Mouse (Mus musculus): ENCODE results near the gene 1700017B05Rik.
"Not testable (repeated sequence)": the region's sequence is repeated elsewhere in the genome, so short reads cannot be mapped to it uniquely, and the experiment has no call there.

1700017B05Rik gene

DNA sequence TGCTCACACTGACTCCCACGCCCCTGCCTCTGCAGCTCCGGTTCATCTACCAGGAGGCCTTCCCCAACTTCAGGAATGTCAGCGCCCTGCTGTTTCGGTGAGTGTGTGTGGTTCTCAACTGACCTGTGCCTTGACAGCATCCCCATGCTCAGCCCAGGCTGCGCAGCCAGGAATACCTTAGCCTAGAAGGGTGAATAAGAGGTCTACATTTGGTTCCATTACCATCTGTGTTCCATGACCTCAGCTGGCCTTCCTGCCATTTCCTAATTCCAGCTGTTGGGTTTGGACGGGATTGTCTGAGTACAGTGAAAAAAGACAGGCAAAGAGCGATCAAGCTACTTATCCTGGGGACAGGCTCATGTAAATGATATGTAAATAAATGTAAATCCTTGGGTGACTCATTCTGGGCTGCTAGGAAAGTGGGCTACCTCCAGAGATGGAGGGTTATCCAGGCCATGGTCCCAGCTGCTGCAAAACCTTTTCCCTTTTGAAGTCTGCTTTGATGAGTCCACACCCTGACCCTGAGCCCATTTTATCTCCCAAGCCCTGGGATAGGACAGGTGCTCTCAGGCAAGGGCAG is 18.2 kb downstream of the 1700017B05Rik start:
- no peak for DNase-seq

DNA sequence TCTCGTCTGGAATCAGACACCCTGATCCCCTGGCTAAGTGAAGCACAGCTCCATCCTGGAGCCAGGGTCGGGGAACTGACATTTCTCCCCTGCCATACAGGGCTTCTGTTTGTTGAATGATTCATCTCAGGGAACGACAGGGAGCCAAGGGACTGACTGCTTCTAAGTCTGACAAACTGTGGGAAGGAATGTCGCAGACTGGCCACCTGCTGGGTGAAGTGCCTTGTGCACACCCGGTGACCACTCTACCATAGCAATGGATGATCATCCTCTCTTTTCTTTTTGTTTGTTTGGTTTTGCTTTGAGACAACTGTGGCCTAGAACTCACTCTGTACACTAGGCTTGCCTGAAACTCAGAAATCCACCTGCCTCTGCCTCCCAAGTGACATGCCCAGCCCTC is 19.5 kb downstream of the 1700017B05Rik start:
- DNase-seq: no peak

DNA sequence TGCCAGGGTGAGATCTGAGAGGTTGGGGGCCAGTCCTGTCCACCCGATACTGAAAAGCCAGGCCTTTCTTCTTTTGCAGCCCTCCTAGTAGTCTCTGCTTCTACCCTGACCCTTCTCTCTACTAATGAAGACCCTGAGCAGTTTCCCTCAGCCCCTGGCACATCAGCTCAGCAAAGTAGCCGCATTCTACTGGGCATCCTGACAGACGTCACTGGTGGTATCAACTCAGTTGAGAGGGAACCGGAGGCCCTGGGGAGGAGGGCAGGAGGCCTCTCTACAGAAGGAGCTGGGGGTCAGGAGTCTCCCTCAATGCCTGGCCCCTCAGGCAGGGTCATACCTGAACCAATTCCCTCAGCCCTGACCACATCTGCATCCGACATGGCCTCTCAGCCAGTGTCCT is 21.3 kb downstream of the 1700017B05Rik start:
- no peak for DNase-seq

DNA sequence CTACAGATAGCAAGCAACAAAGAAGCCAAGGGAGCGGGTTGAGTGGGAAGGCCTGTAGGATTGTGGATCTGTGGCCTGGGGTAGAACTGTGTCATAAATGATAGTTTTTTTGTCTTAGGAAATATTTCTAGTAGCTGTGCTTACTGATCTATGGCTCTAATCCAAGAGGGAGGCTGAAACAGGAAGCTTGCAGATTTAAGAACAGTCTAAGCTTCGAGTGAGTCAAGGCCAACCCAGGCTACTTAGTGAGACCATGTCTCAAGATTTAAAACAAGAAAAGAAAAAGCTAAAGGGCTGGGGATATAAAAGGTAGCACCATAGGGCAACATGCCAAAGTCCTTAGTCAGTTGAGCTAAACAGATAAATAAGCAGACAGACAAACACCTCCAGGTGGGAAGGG is 24.2 kb downstream of the 1700017B05Rik start:
- no peak for DNase-seq

DNA sequence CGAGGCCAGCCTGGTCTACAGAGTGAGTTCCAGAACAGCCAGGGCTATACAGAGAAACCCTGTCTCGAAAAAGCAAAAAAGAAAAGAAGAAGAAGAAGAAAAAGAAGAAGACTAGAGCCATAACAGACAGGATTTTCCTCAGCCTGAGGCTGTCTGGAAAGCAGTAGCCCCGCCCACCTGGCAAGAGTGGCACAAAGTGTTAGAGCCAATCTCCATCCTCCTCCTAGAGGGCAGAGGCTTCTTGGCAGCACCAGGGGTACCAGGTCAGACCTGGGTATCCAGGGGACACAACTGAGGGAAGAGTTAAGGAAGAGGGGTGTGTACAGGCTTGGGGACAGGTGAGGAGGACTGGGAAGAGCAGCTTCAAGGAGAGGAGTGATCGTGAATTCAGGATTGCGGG is 24.7 kb downstream of the 1700017B05Rik start:
- no peak for DNase-seq

DNA sequence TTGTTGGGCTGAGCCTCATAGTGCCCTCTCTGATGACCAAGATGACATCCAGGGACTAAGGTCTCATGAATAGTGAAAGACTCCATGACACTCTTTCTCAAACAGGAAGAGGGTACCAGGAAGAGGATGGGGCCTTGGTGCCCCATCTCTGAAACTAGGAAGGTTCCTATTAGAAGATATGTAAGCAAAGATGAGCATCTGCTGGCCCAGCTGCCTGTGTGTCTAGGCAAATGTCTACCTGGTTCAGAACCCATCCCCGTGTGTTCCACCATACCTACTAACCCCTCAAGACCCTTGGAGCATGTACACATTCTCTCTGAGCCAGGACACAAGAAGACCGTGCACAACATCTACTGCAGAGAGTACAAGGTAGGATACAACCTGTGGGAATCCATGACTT is 26.2 kb downstream of the 1700017B05Rik start, which contains the start of gene Trcg1:
TSS of gene Trcg1 (plus strand) at position 301 of the 400 bp plus-strand sequence.
- no peak for DNase-seq

DNA sequence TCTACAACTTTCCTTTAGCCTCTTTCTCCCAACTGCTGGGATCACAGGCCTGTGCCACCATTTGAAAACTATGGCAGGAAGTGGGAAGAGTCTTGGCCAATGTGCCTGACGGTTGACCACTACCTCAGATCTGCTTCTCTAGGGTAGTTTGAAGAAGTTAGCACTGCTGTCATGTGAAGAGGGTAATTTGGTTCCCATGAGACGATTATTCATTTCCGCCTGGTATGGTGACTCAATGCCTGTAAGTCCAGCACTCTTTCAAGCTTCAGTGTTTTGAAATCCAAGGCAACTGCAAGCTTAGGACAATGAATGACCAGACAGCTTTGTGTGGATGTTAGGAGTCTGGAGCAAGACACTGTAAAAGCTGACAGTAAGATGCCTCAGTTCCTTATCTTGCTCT is 28.6 kb downstream of the 1700017B05Rik start:
- DNase-seq: no peak

DNA sequence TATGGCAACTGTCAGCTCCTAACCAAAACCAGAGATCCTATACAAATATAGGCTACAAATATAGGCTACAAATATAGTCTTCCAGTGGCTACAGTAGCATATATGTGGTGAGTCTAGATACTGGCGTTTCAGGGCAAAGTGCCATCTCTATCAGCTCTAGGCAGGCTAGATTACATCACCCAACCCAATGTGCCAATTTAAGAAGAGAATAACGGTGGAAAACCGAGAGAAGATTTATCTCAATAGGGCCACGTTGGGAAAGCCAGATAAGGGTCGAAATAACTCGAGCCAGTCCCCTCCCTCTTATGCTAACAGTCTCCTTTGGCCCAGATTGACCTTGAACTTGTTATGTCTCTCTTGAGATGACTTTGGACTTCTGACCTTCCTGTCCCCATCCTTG is 29.3 kb downstream of the 1700017B05Rik start:
- DNase-seq: no peak

DNA sequence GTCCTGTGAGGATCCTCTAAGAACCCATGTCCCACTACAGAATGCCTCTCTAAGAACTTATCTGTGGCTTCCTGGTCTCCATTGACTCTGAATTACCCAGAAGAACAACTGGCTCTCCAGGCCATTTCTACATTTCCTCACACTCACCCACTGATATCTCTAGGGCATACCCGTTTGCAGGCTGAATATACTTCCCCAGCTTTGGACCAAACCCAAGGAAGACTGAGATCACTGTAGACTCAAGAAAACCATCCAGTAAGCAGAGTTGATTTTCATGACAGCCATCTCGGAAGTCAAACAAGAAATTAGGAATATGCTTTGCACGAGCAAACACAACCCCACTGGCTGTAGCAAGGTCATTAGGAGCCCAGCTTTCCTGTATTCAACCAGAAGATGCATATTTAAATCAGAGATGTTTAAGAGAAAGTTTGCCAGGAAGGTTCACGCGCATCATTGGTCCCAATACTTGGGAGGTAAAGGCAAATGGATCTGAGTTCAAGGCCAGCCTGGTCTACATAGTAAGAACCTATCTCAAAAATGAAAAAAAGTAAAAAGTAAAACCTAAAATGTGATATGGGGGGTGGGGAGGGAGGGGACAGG is 30.0 kb downstream of the 1700017B05Rik start:
- no peak for DNase-seq

DNA sequence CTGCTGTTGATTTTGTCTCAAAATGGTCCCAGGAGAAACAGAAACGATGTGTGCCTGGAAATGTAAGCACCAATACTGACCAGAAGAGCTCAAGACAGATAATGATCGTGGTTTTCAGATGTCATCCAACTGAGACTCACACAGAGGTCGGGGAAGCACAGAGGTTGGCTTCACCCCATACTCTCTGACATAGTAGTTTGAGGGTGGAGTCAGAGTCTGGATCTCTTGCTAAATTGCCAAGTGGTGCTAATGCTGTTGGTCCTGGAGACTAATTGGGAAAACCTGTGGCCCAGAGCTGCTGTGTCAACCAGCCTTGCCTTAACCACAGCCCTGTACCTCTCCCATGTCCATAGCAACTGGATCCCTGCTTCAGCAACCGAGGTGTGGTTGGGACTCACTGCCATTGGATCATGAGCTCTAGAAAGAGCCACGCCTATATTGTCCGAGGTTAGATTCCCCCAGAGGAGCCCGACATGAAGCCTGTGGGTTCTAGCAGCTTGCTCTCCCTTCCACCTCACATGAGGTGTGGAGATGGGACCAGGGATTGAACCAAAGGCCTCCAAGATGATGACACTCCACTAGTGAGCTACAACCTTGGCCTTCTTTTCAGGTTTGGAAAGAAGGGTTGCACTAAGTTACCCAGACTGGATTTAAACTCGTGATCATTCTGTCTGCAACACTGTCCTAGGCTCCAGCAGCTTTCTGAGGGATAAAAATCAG is 30.7 kb downstream of the 1700017B05Rik start:
- no peak for DNase-seq

DNA sequence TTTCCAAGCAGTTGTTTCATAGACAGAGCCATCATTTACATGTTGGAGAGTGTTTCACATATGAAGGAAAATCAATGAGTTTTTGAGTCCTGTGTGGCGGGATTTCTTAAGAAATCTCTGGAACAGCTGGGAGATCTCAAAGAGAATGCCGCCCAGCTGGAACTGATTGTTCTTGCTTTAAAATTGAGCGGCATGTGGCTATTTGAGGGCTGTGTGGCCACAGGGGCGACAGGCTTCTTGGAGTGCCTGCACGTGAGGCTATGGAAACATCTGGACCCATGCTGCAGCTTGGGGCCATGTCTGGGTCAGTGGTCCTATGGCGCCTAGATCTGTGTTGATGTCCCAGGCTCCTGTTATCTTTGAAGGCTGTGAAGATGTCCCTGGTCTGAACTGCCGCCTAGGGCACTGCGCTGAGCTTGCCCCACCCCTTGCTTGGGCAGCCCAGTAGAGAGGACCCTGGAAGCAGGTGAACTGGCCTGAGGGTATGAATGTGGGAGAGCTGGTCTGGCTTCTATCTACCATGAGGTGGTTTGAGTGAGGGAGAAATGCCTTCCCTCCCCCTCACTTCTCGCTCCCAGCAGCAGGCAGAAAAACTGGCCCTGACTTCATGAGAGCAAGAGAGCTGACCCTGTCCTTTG is 32.1 kb downstream of the 1700017B05Rik start:
- no peak for DNase-seq

DNA sequence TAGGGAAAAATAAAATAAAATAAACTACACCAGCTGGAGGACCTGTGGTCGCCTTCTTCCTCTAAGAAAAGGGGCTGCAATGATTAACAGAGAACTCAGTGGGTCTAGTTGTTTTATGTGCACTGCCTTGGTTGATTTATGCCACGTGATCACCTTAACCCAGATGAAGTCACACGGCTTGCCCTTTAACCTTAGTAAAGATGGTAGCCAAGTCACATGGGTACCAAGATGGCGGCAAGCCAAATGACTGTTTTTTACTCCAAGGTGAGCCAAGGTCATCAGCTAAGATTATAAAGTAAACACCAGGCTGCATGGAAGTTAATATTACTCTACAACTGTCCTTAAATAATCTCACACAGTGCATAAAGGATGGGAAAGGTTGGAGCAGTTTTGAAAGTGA is 32.7 kb downstream of the 1700017B05Rik start:
- no peak for DNase-seq

DNA sequence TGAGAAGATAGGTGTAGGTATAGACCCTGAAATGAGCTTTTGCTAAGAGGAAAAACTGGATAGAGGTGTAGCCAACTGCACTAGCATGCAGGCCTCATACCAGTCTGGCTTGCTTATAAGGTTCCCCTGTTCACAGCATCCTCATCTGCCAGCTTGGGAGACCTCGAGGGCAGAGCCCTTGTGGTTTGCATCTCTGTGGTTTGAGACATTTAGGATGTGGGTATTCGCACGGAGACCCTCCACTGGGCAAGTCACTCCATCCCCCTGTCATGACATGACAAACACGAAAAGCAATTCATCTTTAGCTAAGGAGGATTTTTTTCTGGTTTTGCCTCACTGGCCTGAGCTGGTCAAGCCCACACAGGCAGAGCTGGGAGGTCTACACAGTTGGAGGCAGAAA is 34.2 kb downstream of the 1700017B05Rik start:
- DNase-seq: no peak

DNA sequence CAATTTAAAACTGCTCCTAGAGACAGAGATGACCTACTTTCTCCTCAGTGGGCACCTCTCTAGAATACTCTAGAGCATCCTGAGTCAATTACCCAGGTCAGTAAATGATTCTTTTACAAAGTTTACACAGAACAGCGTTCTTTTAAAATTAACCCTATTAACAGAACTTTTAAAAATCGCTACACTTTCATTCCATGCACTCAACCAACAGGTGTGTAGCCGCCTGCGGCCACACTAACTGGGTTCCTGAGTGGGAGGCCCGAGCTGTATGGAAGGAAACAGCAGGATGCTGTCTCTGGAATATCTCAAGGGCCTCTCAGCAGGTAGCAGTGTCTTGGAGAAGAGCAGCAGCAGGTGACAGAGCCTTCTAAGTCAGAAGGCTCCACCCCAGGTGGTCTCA is 35.2 kb downstream of the 1700017B05Rik start:
- DNase-seq: no peak

DNA sequence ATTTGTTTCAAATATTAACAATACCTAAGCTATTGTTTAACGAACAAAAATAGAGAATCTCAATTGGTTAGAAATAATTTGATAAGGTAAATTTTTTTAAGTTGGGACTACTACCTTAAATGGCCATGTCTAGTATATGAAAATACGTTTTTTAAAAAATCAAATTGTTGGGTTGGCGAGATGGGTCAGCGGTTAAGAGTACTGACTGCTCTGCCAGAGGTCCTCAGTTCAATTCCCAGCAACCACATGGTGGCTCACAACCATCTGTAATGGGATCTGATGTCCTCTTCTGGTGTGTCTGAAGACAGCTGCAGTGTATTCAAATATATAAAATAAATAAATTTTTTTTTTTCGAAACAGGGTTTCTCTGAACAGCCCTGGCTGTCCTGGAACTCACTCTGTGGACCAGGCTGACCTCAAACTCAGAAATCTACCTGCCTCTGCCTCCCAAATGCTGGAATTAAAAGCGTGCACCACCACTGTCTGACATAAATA is 35.7 kb downstream of the 1700017B05Rik start:
- DNase-seq: not testable (repeated sequence)

DNA sequence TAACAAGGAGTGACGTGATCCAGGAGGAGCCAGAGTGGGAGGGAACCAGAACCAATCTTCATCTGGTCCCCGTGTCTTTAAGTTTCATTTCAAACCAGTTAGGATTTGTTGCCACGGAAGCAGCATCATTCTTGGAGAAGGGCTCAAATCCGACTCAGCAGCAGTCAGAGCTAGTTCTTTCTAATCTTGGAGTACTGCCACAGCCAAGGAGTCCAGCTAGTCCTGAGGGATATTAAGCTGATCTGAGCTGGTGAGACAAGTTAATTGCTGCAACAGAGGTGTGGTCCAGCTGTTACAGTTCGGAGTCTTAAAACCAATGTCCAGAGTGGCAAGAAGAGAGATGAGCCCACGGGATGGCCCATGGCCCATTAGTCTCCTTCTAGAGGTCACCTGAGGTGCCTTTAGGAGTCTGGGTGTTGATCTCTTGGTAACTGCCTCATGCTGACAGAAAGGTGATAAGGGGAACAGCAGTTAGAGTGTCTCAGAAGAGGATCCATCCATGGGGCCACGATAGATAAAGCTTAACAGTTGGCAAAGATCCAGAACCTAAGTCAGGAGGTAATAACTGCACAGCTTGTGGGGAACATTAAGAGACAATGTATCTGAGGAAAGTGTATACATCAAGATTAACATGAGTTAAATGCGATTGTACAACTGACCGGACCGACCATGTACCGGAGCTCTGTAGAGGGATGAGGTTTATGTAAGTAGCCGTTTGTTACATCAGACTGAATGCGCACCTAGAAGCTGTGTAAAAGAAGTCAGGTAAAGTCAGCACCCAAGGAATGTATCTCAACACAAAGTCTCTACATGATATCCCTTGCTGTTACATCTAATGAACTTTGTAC is 36.4 kb downstream of the 1700017B05Rik start:
- no peak for DNase-seq

DNA sequence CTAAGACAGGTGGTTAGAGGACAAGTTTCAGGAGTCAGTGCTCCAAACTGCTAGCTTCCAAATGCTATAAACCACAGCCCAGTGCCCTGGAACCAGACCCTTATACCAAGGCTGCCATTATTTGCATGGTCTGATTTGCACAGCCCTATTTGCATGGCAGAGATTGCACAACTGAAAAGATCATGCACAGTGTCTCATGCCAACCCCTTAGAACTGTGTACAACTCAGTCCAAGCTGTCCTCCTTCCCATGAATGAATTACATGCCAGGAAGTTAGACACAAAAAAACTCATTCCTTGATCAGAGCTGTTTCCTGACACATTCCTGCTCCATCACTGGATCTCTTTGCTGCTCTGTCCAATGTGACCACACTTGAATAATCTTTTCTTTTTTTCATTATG is 39.1 kb downstream of the 1700017B05Rik start:
- DNase-seq: no peak

DNA sequence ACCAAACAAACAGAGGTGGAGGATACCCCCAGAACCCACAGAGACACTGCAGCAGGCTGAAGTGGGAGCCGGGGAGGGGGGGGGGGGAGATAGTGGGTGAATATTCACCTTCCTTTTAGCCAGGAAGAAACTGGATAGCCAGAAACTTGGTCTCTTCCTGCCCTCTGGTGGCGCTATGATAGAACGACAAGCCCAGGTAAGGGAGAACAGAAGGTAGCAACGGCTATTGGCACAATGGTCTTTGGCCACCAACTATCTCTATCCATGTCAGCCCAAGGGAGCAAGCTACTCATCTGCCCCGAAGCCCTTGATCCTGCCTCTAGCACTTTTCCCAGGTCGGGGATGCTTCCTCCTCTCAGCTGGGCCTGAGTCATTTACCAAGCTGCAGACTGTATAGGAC is 42.1 kb downstream of the 1700017B05Rik start:
- DNase-seq: peak; percentile 37

DNA sequence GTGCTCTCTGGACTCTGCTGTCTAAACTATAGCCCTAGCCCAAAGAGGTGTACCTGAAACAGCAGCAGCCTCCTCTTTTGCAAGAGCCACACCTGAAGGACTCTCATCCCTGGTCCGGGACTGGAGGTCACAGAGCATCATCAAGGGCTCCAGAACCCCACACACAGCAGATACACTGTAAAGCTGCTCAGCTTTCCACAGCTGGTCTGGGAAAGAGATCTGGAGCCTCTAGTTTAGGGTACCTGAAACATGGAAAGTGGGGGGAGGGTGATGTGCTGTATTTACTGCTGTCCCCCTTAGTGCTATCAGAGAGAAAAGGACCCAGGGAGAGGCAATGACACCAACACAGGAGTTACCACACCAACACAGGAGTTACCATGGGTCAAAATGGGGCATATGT is 42.9 kb downstream of the 1700017B05Rik start:
- DNase-seq: no peak

DNA sequence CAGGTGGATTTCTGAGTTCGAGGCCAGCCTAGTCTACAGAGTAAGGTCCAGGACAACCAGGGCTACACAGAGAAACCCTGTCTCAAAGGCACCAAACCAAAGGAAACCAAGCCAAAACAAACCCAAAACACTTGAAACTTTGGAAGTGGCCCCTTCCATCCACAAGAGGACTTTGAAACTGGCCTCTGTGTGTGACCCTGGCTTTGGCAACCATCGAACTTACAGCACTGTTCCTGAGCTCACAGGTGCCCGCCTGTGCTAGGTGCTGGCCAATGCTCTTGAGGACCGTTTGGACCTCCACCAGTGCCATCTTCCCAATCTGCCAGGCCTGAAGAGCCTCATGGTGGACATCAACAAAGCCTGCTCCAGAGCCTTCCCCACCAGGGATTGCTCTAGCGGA is 43.6 kb downstream of the 1700017B05Rik start:
- no peak for DNase-seq

DNA sequence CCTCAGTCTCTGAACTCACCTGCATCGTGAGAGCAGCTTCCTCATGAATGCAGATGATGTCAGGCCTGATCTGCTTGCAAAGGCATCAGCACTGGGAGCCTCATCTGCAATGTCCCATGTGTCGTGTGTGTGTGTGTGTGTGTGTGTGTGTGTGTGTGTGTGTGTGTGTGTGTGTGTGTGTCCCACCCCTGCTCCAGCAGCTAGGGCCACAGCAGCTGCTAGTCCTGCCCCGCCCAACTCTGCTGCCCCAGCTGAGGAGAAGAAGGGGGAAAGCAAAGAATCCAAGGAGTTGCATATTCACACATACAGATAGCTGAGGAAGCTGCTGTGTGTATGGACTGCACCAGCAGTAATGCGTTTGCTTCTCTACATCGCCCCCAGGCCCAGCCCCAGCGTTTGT is 45.2 kb downstream of the 1700017B05Rik start:
- no peak for DNase-seq

DNA sequence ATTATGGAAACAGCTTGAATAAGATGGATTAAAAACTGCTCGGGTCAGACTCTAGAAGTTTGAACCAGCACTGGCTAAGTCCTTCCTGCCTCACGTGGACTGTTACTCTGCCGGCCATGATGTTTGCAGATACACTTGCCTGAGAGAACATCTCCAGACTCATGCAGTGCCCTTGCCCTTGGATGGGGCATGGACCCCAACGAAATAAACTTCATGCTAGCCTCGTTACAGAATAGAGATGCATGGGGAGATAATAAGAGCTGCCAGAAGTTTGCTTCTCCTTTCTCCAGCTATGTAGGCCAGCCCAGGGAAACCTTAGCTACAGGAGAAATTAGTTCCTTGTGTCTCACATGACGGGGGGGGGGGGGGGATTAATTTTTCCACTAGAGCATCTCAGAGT is 47.9 kb downstream of the 1700017B05Rik start:
- DNase-seq: no peak

Measured in right cerebral cortex, adult 18-20 months (tissue).